Mouse (Mus musculus): ENCODE measurements around the gene Cav3. TPM values are rescaled to one million over a fixed set of nuclear protein-coding genes. Genes with fewer than 3 reads are reported as not detected.

Gene Cav3
- 44.6 and 58.5 TPM in 2 replicates for polyA plus RNA-seq (2015; fragmentation: Nextera tagmentation; extraction: Ambion mirVana)

GRCm38 (mm10) chr6:112459341-112459749 lies at the start of gene Cav3:
Cav3 (plus strand) TSS chr6:112459505.

DNA sequence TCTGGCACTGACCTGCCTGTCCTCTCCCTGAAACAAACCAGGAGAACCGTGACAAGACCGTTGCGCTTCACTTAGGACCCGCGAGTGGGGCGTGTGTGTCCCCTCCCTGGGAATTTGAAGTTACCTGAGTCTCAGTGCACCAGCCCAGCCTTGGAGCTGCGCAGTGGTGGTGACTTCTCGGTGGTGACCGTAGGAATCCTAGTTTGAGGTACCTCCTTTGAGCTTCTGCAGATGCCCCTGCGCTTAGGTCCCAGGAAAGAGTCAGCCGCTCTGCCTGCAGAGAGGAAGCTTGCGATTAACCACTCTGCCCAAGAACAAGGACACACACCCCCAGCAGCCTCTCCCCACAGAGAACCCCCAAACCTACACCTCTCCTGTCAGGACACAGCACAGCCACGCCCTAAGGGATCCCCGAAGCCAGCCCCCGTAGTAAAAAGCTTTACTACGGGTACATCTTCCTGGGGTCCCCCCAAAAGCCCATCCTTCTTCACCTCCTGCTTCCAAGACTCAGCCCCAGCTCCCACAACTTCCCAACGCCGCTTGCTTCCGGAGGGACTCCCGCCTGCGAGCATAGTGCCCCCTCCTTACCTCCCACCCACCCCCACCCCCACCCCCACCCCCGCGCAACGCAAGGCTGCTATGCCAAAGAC lies 30.7 kb downstream of the Cav3 start, which contains the start of gene Oxtr:
Oxtr (minus strand) TSS at position 34 of the 650 bp plus-strand sequence.

Other genes starting within 250 kb of the Cav3 start
- gene Lmcd1, start 185.7 kb upstream of the Cav3 start, polyA plus RNA-seq (2015; fragmentation: Nextera tagmentation; extraction: Ambion mirVana): 96.8 and 121 TPM in 2 replicates
- 1.4 TPM in 2 replicates for gene Ssu2, start 71.5 kb upstream of the Cav3 start, polyA plus RNA-seq (2015; fragmentation: Nextera tagmentation; extraction: Ambion mirVana)
- gene Oxtr, start 30.4 kb downstream of the Cav3 start, polyA plus RNA-seq (2015; fragmentation: Nextera tagmentation; extraction: Ambion mirVana): 0.05 TPM in 2 replicates
- 12.7 and 16.8 TPM in 2 replicates for gene Rad18, start 237.2 kb downstream of the Cav3 start, polyA plus RNA-seq (2015; fragmentation: Nextera tagmentation; extraction: Ambion mirVana)